Mouse (Mus musculus) stomach, postnatal 0 days (tissue): ENCODE measurements around the gene Ctbs. TPM values are rescaled to one million over a fixed set of nuclear protein-coding genes. Genes with fewer than 3 reads are reported as not detected.

Experiments used
- ATAC-seq: fragments of 200-750 bp; cut with Nextera tagmentation; 2 replicates; pipeline ENCODE4 v1.8.0; 2017; ENCODE audit not compliant: low FRiP score, low TSS enrichment
- DNase-seq: peaks from one replicate; pipeline ENCODE4 v3.0.0-alpha.2; 2016; ENCODE audit warnings: low spot score
- H3K27ac ChIP-seq: fragments of 300-500 bp; sonication (generic); replicated peaks from 2 replicates; pipeline ENCODE4 v1.5.1; 2014; ENCODE audit warnings: mild to moderate bottlenecking, control low read depth
- H3K27me3 ChIP-seq: fragments of 300-500 bp; sonication (generic); 2 replicates; pipeline ENCODE4 v1.6.1; 2014; ENCODE audit warnings: low read length; ENCODE audit not compliant: control insufficient read depth, insufficient read depth
- H3K36me3 ChIP-seq: fragments of 300-500 bp; sonication (generic); 2 replicates; pipeline ENCODE4 v1.6.1; 2014; ENCODE audit warnings: low read length, mixed read lengths; ENCODE audit not compliant: control insufficient read depth, insufficient read depth
- H3K4me1 ChIP-seq: fragments of 300-500 bp; sonication (generic); replicated peaks from 2 replicates; pipeline ENCODE4 v1.6.1; 2014; ENCODE audit warnings: antibody characterized with exemption; ENCODE audit not compliant: control insufficient read depth, insufficient read depth
- H3K4me2 ChIP-seq: fragments of 300-500 bp; sonication (generic); replicated peaks from 2 replicates; pipeline ENCODE4 v1.6.1; 2014; ENCODE audit warnings: low read depth, mild to moderate bottlenecking, control low read depth, moderate library complexity
- H3K4me3 ChIP-seq: fragments of 300-500 bp; sonication (generic); 2 replicates; pipeline ENCODE4 v1.5.1; 2014; ENCODE audit warnings: low read depth, low read length, control low read depth
- H3K9ac ChIP-seq: fragments of 300-500 bp; sonication (generic); 2 replicates; pipeline ENCODE4 v1.6.1; 2014; ENCODE audit warnings: mild to moderate bottlenecking, low read length, control low read depth, mixed read lengths
- H3K9me3 ChIP-seq: fragments of 300-500 bp; sonication (generic); 2 replicates; pipeline ENCODE4 v1.6.1; 2016; ENCODE audit warnings: low read length; ENCODE audit not compliant: control insufficient read depth
- CTCF ChIP-seq: IDR thresholded peaks from 2 replicates; pipeline ENCODE4 v1.5.1; 2016; ENCODE audit warnings: antibody characterized with exemption, low read depth, mild to moderate bottlenecking, moderate library complexity
- EP300 ChIP-seq: optimal IDR thresholded peaks from 2 replicates; pipeline ENCODE3; 2016; ENCODE audit warnings: antibody characterized with exemption
- WGBS: fragments of 180-500 bp; shearing (Covaris S2); extraction: QIAGEN DNeasy Blood & Tissue Kit; methylation state at CpG from one replicate; pipeline ENCODE4 v1.1.7; 2014; 5-methylcytosine and 5-hydroxymethylcytosine counted together
- polyA plus RNA-seq: library from polyadenylated mRNA; unstranded; fragments of >200 nt; fragmentation: Nextera tagmentation; extraction: Ambion mirVana; gene quantifications from 2 replicates; pipeline ENCODE4 v1.2.1, GENCODE M21; 2015

Gene Ctbs
- polyA plus RNA-seq, 1 experiment from 2014 or later = 7.9 TPM

GRCm38 (mm10) chr3:146473741-146474140, 24.1 kb downstream of the Ctbs start:
- ATAC-seq (no peak), DNase-seq (no peak)
- no peaks in the 10 kb centered on the region for H3K36me3 ChIP-seq
- TF ChIP-seq EP300 (no peak), CTCF (no peak)
- no peak overlapping the region for H3K27ac ChIP-seq
- H3K9me3 ChIP-seq = no peaks in the 10 kb centered on the region
- H3K4me2 ChIP-seq = no peak overlapping the region
- H3K27me3 ChIP-seq = no peaks in the 10 kb centered on the region
- no peak overlapping the region for H3K9ac ChIP-seq
- no peak overlapping the region for H3K4me3 ChIP-seq
- no peaks in the 10 kb centered on the region for H3K4me1 ChIP-seq

- WGBS = 85% methylated on average over 3 of the region's 3 CpGs
- no peak for DNase-seq
Measured at GRCm38 (mm10) chr3:146474428-146474827, 24.8 kb downstream of the Ctbs start.

DNA sequence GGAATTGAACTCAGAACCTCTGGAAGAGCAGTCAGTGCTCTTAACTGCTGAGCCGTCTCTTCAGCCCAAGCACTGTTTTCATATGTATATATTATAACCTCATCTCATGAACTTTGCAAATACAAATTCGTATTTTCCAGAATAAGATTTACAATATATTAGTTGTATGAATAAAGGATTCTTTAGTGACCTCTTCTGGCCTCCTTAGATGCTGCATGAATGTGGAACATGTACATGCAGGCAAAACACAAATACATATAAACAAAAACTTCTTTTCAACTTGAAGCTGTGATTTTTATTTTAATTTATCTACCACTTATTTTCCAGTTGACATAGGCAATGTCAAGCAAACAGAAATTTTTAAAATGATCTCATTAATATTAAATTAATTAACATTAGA, 32.4 kb downstream of the Ctbs start:
- Histone ChIP-seq H3K4me2 (no peak overlapping the region), H3K27me3 (no peaks in the 10 kb centered on the region), H3K36me3 (no peaks in the 10 kb centered on the region), H3K4me3 (no peak overlapping the region), H3K9me3 (no peaks in the 10 kb centered on the region), H3K4me1 (no peaks in the 10 kb centered on the region), H3K9ac (no peak overlapping the region), H3K27ac (no peak overlapping the region)
- no peak for ATAC-seq
- WGBS = 50% methylated on average over 2 of the region's 2 CpGs
- no peak for DNase-seq
- TF ChIP-seq EP300 = no peak
- TF ChIP-seq CTCF = peak; percentile 54

More at GRCm38 (mm10) chr3:146474428-146474827, 24.8 kb downstream of the Ctbs start:
- no peaks in the 10 kb centered on the region for H3K9me3 ChIP-seq
- H3K4me3 ChIP-seq = no peak overlapping the region
- H3K27me3 ChIP-seq = no peaks in the 10 kb centered on the region
- no peaks in the 10 kb centered on the region for H3K36me3 ChIP-seq
- H3K4me2 ChIP-seq = no peak overlapping the region
- H3K4me1 ChIP-seq = no peaks in the 10 kb centered on the region
- TF ChIP-seq CTCF (no peak), EP300 (no peak)
- no peak for ATAC-seq
- H3K27ac ChIP-seq = no peak overlapping the region
- H3K9ac ChIP-seq = no peak overlapping the region

DNA sequence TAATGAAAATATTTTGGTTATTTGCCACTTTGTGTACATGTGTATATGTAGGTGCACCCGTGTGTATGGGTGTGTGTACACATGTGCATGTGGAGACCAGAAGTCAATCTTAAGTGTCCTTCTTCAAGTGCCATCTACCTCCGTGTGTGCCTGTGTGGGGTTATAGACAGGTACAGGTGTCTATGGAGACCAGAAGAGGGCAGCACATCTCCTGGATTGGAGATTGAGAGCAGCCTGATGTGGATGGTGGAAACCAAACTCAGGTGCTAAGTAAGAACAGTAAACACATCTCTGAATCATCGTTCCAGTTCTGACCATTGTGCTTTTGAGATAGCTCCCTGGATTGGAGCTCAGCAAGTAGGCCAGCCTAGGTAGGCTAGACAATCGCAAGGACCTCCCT, 36.9 kb downstream of the Ctbs start:
- H3K27ac ChIP-seq = no peak overlapping the region
- no peak overlapping the region for H3K9ac ChIP-seq
- no peak for DNase-seq
- no peaks in the 10 kb centered on the region for H3K9me3 ChIP-seq
- no peak overlapping the region for H3K4me3 ChIP-seq
- ATAC-seq = no peak
- H3K4me1 ChIP-seq = no peaks in the 10 kb centered on the region
- H3K27me3 ChIP-seq = no peaks in the 10 kb centered on the region
- TF ChIP-seq CTCF (0 out of 2 replicates have a peak, but pooled peaks have one; percentile 22), EP300 (no peak)
- 84% methylated on average over 4 of the region's 4 CpGs for WGBS
- no peaks in the 10 kb centered on the region for H3K36me3 ChIP-seq
- no peak overlapping the region for H3K4me2 ChIP-seq

DNA sequence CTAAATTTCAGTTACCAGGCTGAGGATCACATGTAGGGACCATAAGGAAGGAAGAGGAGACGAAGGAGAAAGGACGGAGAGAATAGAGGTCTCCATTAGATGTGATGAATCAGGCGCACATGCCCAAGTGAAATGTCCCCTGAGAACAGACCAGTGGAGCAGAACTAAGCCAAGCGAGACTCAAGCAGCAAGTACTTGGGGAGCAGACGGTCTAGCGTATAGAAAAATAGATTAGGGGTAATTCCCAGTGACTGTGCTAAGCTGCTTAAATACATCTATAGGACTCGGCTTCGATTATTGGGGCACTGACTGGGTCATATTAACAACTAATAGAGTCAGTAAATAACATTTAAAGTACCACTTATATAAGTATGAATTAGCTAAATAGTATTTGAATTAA, 45.3 kb downstream of the Ctbs start:
- Histone ChIP-seq H3K4me3 (no peak overlapping the region), H3K27ac (no peak overlapping the region), H3K9me3 (no peaks in the 10 kb centered on the region), H3K4me1 (no peaks in the 10 kb centered on the region), H3K27me3 (no peaks in the 10 kb centered on the region), H3K36me3 (no peaks in the 10 kb centered on the region), H3K9ac (no peak overlapping the region), H3K4me2 (no peak overlapping the region)
- DNase-seq = no peak
- WGBS = 84% methylated on average over 8 of the region's 8 CpGs
- TF ChIP-seq CTCF (no peak), EP300 (no peak)
- ATAC-seq = no peak

DNA sequence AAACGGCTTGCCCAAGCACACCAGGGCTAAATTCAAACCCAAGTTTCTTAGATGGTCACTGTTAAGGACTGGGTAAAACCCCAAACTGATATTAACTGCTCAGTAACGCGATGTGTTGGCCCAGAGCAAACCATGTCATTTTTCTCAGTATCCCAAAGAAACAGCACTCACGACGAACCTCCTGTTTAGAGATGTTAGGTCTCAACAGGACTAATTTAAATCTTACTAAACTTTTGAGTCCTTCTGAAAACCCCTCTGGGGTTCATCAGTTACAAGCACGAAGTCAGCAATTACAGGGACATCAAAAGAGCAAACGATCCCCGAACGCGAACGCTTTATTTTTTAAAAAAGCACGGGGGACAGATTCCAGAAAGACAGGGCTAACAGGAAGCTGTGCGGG, 49.4 kb downstream of the Ctbs start:
- no peaks in the 10 kb centered on the region; the same call in 1 of the 2 replicates for H3K36me3 ChIP-seq
- no peaks in the 10 kb centered on the region for H3K27me3 ChIP-seq
- no peaks in the 10 kb centered on the region; the same call in 1 of the 2 replicates for H3K4me1 ChIP-seq
- TF ChIP-seq EP300 (no peak), CTCF (no peak)
- DNase-seq (no peak), ATAC-seq (no peak)
- 3% methylated on average over 13 of the region's 13 CpGs for WGBS
- no peaks in the 10 kb centered on the region for H3K9me3 ChIP-seq
- H3K4me3 ChIP-seq = peak overlapping the region; percentile 90
- peak overlapping the region; percentile 98 for H3K27ac ChIP-seq
- peak overlapping the region; percentile 61 for H3K4me2 ChIP-seq
- peak overlapping the region; percentile 97 for H3K9ac ChIP-seq
